Mouse (Mus musculus) heart, embryonic 16.5 days (tissue): Measurements from ENCODE around the gene A930017K11Rik. TPM values are rescaled to one million over a fixed set of nuclear protein-coding genes. Genes with fewer than 3 reads are reported as not detected.

ENCODE experiments used
- ATAC-seq: fragments of 200-750 bp; cut with Nextera tagmentation; replicated peaks from 2 replicates; pipeline ENCODE4 v1.8.0; 2017; ENCODE audit warnings: moderate number of reproducible peaks; ENCODE audit not compliant: insufficient read depth, low FRiP score; ENCODE audit errors: extremely low read depth
- H3K27ac ChIP-seq: fragments of 300-500 bp; sonication (generic); 2 replicates; pipeline ENCODE4 v1.5.1; 2014; ENCODE audit warnings: mild to moderate bottlenecking, low read length, control low read depth, moderate library complexity
- H3K27me3 ChIP-seq: fragments of 300-500 bp; sonication (generic); 2 replicates; pipeline ENCODE4 v1.6.1; 2014; ENCODE audit warnings: low read length, mixed read lengths; ENCODE audit not compliant: control insufficient read depth, insufficient read depth
- H3K36me3 ChIP-seq: fragments of 300-500 bp; sonication (generic); 2 replicates; pipeline ENCODE4 v1.6.1; 2014; ENCODE audit not compliant: control insufficient read depth, insufficient read depth
- H3K4me1 ChIP-seq: fragments of 300-500 bp; sonication (generic); 2 replicates; pipeline ENCODE4 v1.6.1; 2014; ENCODE audit warnings: low read length, mixed read lengths; ENCODE audit not compliant: control insufficient read depth, insufficient read depth
- H3K4me2 ChIP-seq: fragments of 300-500 bp; sonication (generic); 2 replicates; pipeline ENCODE4 v1.6.1; 2014; ENCODE audit warnings: low read depth, mild to moderate bottlenecking, control low read depth, low read length
- H3K4me3 ChIP-seq: fragments of 300-500 bp; sonication (generic); 2 replicates; pipeline ENCODE4 v1.5.1; 2014; ENCODE audit warnings: mild to moderate bottlenecking, control low read depth, low read length
- H3K9ac ChIP-seq: fragments of 300-500 bp; sonication (generic); 2 replicates; pipeline ENCODE4 v1.6.1; 2014; ENCODE audit warnings: low read length, control low read depth
- H3K9me3 ChIP-seq: fragments of 300-500 bp; sonication (generic); replicated peaks from 2 replicates; pipeline ENCODE4 v1.6.1; 2016; ENCODE audit warnings: low read length; ENCODE audit not compliant: control insufficient read depth
- WGBS: fragments of 180-500 bp; shearing (Covaris S2); extraction: QIAGEN DNeasy Blood & Tissue Kit; methylation state at CpG from one replicate; pipeline ENCODE4 v1.1.7; 2014; 5-methylcytosine and 5-hydroxymethylcytosine counted together
- polyA plus RNA-seq: library from polyadenylated mRNA; unstranded; fragments of >200 nt; fragmentation: Nextera tagmentation; extraction: Ambion mirVana; gene quantifications from 2 replicates; pipeline ENCODE4 v1.2.1, GENCODE M21; 2015

A930017K11Rik gene
- polyA plus RNA-seq, 1 experiment from 2014 or later = not detected

- no peaks in the 10 kb centered on the region for H3K9me3 ChIP-seq
- peak within 1 kb of the TSS; percentile 99 for H3K27ac ChIP-seq
- no peak for ATAC-seq
- H3K4me3 ChIP-seq = peak within 1 kb of the TSS; percentile 83
- H3K4me1 ChIP-seq = peaks cover 22% of the 10 kb centered on the region
- under 1% methylated on average over 78 of the region's 78 CpGs for WGBS
- H3K9ac ChIP-seq = peak within 1 kb of the TSS; percentile 87
- no peaks in the 10 kb centered on the region for H3K36me3 ChIP-seq
- peak within 1 kb of the TSS; percentile 91 for H3K4me2 ChIP-seq
- no peaks in the 10 kb centered on the region for H3K27me3 ChIP-seq
Measured at GRCm38 (mm10) chr17:25919144-25919785, 33.1 kb downstream of the A930017K11Rik start, which contains the start of gene Rab40c. Rab40c (minus strand) TSS chr17:25919727.

- Histone ChIP-seq H3K27me3 (no peaks in the 10 kb centered on the region), H3K4me1 (peaks cover 33% of the 10 kb centered on the region), H3K9ac (peak overlapping the region; percentile 87), H3K4me3 (peak overlapping the region; percentile 83), H3K9me3 (no peaks in the 10 kb centered on the region), H3K4me2 (peak overlapping the region; percentile 91), H3K36me3 (no peaks in the 10 kb centered on the region), H3K27ac (no peak overlapping the region)
- 67% methylated on average over 9 of the region's 9 CpGs for WGBS
- ATAC-seq = no peak
Measured at GRCm38 (mm10) chr17:25918037-25918750, 34.2 kb downstream of the A930017K11Rik start.

- Histone ChIP-seq H3K4me2 (no peak overlapping the region), H3K9ac (no peak overlapping the region), H3K4me1 (peaks cover 34% of the 10 kb centered on the region), H3K27me3 (no peaks in the 10 kb centered on the region), H3K36me3 (no peaks in the 10 kb centered on the region), H3K9me3 (no peaks in the 10 kb centered on the region), H3K4me3 (no peak overlapping the region), H3K27ac (no peak overlapping the region)
- WGBS = 72% methylated on average over 8 of the region's 8 CpGs
- ATAC-seq = no peak
Measured at GRCm38 (mm10) chr17:25916931-25917647, 35.3 kb downstream of the A930017K11Rik start.

- no peaks in the 10 kb centered on the region for H3K27me3 ChIP-seq
- WGBS = 54% methylated on average over 4 of the region's 4 CpGs
- peak overlapping the region; percentile 6; the same call in 1 of the 2 replicates for H3K4me2 ChIP-seq
- H3K4me1 ChIP-seq = peaks cover 30% of the 10 kb centered on the region
- H3K27ac ChIP-seq = peak overlapping the region; percentile 64
- H3K9me3 ChIP-seq = no peaks in the 10 kb centered on the region
- no peak overlapping the region for H3K4me3 ChIP-seq
- no peaks in the 10 kb centered on the region for H3K36me3 ChIP-seq
- H3K9ac ChIP-seq = no peak overlapping the region
- ATAC-seq = no peak
Measured at GRCm38 (mm10) chr17:25914295-25914694, 38.1 kb downstream of the A930017K11Rik start.

GRCm38 (mm10) chr17:25913877-25914275 lies 38.5 kb downstream of the A930017K11Rik start:
- H3K27me3 ChIP-seq = no peaks in the 10 kb centered on the region

GRCm38 (mm10) chr17:25913186-25913876 lies 39.0 kb downstream of the A930017K11Rik start:
- H3K36me3 ChIP-seq = no peaks in the 10 kb centered on the region
- no peaks in the 10 kb centered on the region for H3K9me3 ChIP-seq
- no peak overlapping the region for H3K4me3 ChIP-seq
- peak overlapping the region; percentile 64 for H3K27ac ChIP-seq
- ATAC-seq = no peak
- H3K4me2 ChIP-seq = peak overlapping the region; percentile 23
- H3K9ac ChIP-seq = peak overlapping the region; percentile 44; the same call in 1 of the 2 replicates
- H3K27me3 ChIP-seq = no peaks in the 10 kb centered on the region
- H3K4me1 ChIP-seq = peaks cover 24% of the 10 kb centered on the region
- 59% methylated on average over 14 of the region's 14 CpGs for WGBS

More at GRCm38 (mm10) chr17:25913877-25914275, 38.5 kb downstream of the A930017K11Rik start:
- Histone ChIP-seq H3K4me3 (no peak overlapping the region), H3K4me2 (peak overlapping the region; percentile 23), H3K27ac (peak overlapping the region; percentile 64), H3K4me1 (peaks cover 30% of the 10 kb centered on the region), H3K36me3 (no peaks in the 10 kb centered on the region), H3K9ac (peak overlapping the region; percentile 44; the same call in 1 of the 2 replicates), H3K9me3 (no peaks in the 10 kb centered on the region)
- ATAC-seq = no peak
- 9% methylated on average over 1 of the region's 1 CpGs for WGBS

- Histone ChIP-seq H3K27ac (no peak overlapping the region), H3K36me3 (no peaks in the 10 kb centered on the region), H3K4me2 (no peak overlapping the region), H3K27me3 (no peaks in the 10 kb centered on the region), H3K9ac (no peak overlapping the region), H3K9me3 (no peaks in the 10 kb centered on the region), H3K4me3 (no peak overlapping the region), H3K4me1 (peaks cover 16% of the 10 kb centered on the region)
- WGBS = 86% methylated on average over 4 of the region's 4 CpGs
- ATAC-seq = no peak
Measured at GRCm38 (mm10) chr17:25911816-25912215, 40.5 kb downstream of the A930017K11Rik start.

GRCm38 (mm10) chr17:25907640-25908039 lies 44.7 kb downstream of the A930017K11Rik start:
- no peak overlapping the region for H3K27ac ChIP-seq
- ATAC-seq = no peak
- H3K4me1 ChIP-seq = no peaks in the 10 kb centered on the region
- no peaks in the 10 kb centered on the region for H3K27me3 ChIP-seq
- H3K4me3 ChIP-seq = no peak overlapping the region
- no peak overlapping the region for H3K9ac ChIP-seq
- 77% methylated on average over 2 of the region's 2 CpGs for WGBS
- H3K9me3 ChIP-seq = no peaks in the 10 kb centered on the region
- H3K4me2 ChIP-seq = no peak overlapping the region
- H3K36me3 ChIP-seq = no peaks in the 10 kb centered on the region
